Mouse (Mus musculus) erythroblast, embryonic 14.5 days (primary cell): Measurements from ENCODE around the gene Zranb2.

Experiments used
- GATA1 ChIP-seq: IDR thresholded peaks from 2 replicates; pipeline ENCODE4 v1.6.1; 2012; ENCODE audit warnings: low read length, inconsistent platforms, mixed read lengths
- TAL1 ChIP-seq: IDR thresholded peaks from 3 replicates; pipeline ENCODE4 v1.6.1; 2012; ENCODE audit warnings: low read length, inconsistent platforms, mixed read lengths

- TF ChIP-seq GATA1: no peak
- TF ChIP-seq TAL1: no peak
Measured at GRCm38 (mm10) chr3:157575441-157576342, 41.7 kb downstream of the Zranb2 start.
